Mouse (Mus musculus) common myeloid progenitor, adult 5-6 weeks (primary cell): Measurements from ENCODE around the gene Acss3. TPM values are rescaled to one million over a fixed set of nuclear protein-coding genes. Genes with fewer than 3 reads are reported as not detected.
A peak's percentile ranks its signal among the peaks of the same experiment; 100 is the strongest.

Experiments used
- ATAC-seq: replicated peaks from 2 replicates; pipeline ENCODE4 v1.8.0; 2016; ENCODE audit warnings: low read depth, mild to moderate bottlenecking, moderate TSS enrichment, inconsistent platforms; ENCODE audit not compliant: poor library complexity, severe bottlenecking
- total RNA-seq: library from RNA; stranded (forward); fragments of 200-1000, 187-1606 nt; gene quantifications from 2 replicates; pipeline ENCODE4 v1.2.3, GENCODE M21; 2017

Gene Acss3
- total RNA-seq, result not detected in 2 replicates

GRCm38 (mm10) chr10:107123529-107124335 is at the start of gene Acss3:
Gene Acss3, minus strand, starts transcription at chr10:107123668.
- ATAC-seq, result 0 out of 2 replicates have a peak, but pooled peaks have one; percentile 25

- no peak for ATAC-seq
Measured at GRCm38 (mm10) chr10:107172003-107172689, 48.7 kb upstream of the Acss3 start.

GRCm38 (mm10) chr10:107166486-107166885 is 43.0 kb upstream of the Acss3 start:
- no peak for ATAC-seq

GRCm38 (mm10) chr10:107148759-107149158 is 25.3 kb upstream of the Acss3 start:
- ATAC-seq, result no peak

- ATAC-seq, result no peak
Measured at GRCm38 (mm10) chr10:107144016-107144415, 20.5 kb upstream of the Acss3 start.

- no peak for ATAC-seq
Measured at GRCm38 (mm10) chr10:107142910-107143309, 19.4 kb upstream of the Acss3 start.

- no peak for ATAC-seq
Measured at GRCm38 (mm10) chr10:107122744-107123528, 532 bp downstream of the Acss3 start.

- ATAC-seq, result no peak
Measured at GRCm38 (mm10) chr10:107121301-107121700, 2.2 kb downstream of the Acss3 start.

GRCm38 (mm10) chr10:107119135-107119534 is 4.3 kb downstream of the Acss3 start:
- no peak for ATAC-seq

GRCm38 (mm10) chr10:107116709-107117267 is 6.7 kb downstream of the Acss3 start:
- ATAC-seq, result no peak

GRCm38 (mm10) chr10:107115930-107116642 is 7.4 kb downstream of the Acss3 start:
- ATAC-seq, result no peak

GRCm38 (mm10) chr10:107115121-107115520 is 8.3 kb downstream of the Acss3 start:
- ATAC-seq, result no peak

GRCm38 (mm10) chr10:107094452-107094851 is 29.0 kb downstream of the Acss3 start:
- ATAC-seq, result no peak

- ATAC-seq, result no peak
Measured at GRCm38 (mm10) chr10:107053846-107054624, 69.4 kb downstream of the Acss3 start.

- ATAC-seq, result no peak
Measured at GRCm38 (mm10) chr10:107050489-107050888, 73.0 kb downstream of the Acss3 start.

- ATAC-seq, result no peak
Measured at GRCm38 (mm10) chr10:107042656-107043055, 80.8 kb downstream of the Acss3 start.

GRCm38 (mm10) chr10:107040837-107041236 is 82.6 kb downstream of the Acss3 start:
- ATAC-seq, result no peak

- ATAC-seq, result no peak
Measured at GRCm38 (mm10) chr10:107040378-107040777, 83.1 kb downstream of the Acss3 start.

- no peak for ATAC-seq
Measured at GRCm38 (mm10) chr10:107039211-107039610, 84.3 kb downstream of the Acss3 start.
